In the genomic region with DNA sequence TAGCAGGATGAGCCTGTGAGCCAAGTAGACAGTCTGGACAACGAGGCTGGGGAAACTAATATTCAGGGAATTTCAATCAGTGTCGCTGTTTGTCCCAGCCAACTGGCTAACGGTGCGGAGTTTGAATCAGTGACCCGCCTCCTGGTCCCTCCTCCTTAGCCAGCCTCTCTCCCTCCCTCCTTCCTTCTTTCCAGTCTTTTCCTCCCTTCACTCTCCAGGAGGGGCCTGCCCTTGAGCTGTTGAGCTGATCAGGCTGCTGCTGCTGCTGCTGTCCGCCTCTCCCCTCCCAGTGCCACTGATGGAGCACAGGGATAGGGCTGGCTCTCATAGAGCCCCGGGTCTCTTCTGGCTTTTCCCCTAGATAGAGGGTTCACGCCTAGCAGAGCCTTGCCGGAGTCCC, we compare ENCODE assay signal across 9 mouse cellular contexts. TPM values are rescaled to one million over a fixed set of nuclear protein-coding genes. Genes with fewer than 3 reads are reported as not detected.
DNase-seq lines count a peak whose midpoint lies in the region; ATAC-seq lines count a peak whose summit lies in the region.
"Had no signal": no experiment of that assay in that cellular context is flagged by ENCODE, and none has a peak within 500 bp of the region (broad histone marks: within the 10 kb centered on the region; RNA-seq: fewer than 3 reads in every experiment).

Gene Stard8, plus strand, starts transcription at position 203 of the 400 bp plus-strand sequence.

- peak within 1 kb of the TSS; percentile 8 for H3K4me3 ChIP-seq in neural tube, embryonic 13.5 days
- no peak within 1 kb of the TSS for H3K4me3 ChIP-seq in neural tube, embryonic 15.5 days (replicated peaks)
- peak within 1 kb of the TSS; percentile 32 for H3K4me3 ChIP-seq in stomach, embryonic 16.5 days (replicated peaks; ENCODE audit: low read length)
- no peak within 1 kb of the TSS for H3K4me3 ChIP-seq in midbrain, embryonic 14.5 days (replicated peaks; ENCODE audit: low read depth, low read length)
- H3K4me3 ChIP-seq in hindbrain, embryonic 16.5 days (ENCODE audit: low read length), result no peak within 1 kb of the TSS
- H3K4me3 ChIP-seq: liver, embryonic 13.5 days had no signal

- no peak for DNase-seq in gastrocnemius, postnatal 4 days (ENCODE audit: low spot score in 2 of 2)
- DNase-seq in kidney, postnatal 36 days, result peak; percentile 10 to 22
- DNase-seq in embryo, embryonic 10.5 days (ENCODE audit: low spot score), result no peak
- no peak for DNase-seq in midbrain, embryonic 14.5 days
- DNase-seq: liver, embryonic 13.5 days had no signal

- H3K9me3 ChIP-seq in neural tube, embryonic 13.5 days, result no peaks in the 10 kb centered on the region
- H3K9me3 ChIP-seq in neural tube, embryonic 15.5 days (replicated peaks), result no peaks in the 10 kb centered on the region
- no peaks in the 10 kb centered on the region for H3K9me3 ChIP-seq in stomach, embryonic 16.5 days (replicated peaks; ENCODE audit: control insufficient read depth, low read length)
- no peaks in the 10 kb centered on the region for H3K9me3 ChIP-seq in midbrain, embryonic 14.5 days (ENCODE audit: control insufficient read depth, low read length)
- H3K9me3 ChIP-seq in hindbrain, embryonic 16.5 days (ENCODE audit: control insufficient read depth, low read length), result no peaks in the 10 kb centered on the region
- H3K9me3 ChIP-seq: liver, embryonic 13.5 days had no signal

- no peak within 1 kb of the TSS for H3K4me2 ChIP-seq in neural tube, embryonic 13.5 days
- no peak within 1 kb of the TSS for H3K4me2 ChIP-seq in neural tube, embryonic 15.5 days
- peak within 1 kb of the TSS; percentile 43 for H3K4me2 ChIP-seq in stomach, embryonic 16.5 days (ENCODE audit: low read depth, low read length)
- H3K4me2 ChIP-seq in midbrain, embryonic 14.5 days (ENCODE audit: low read length), result no peak within 1 kb of the TSS
- H3K4me2 ChIP-seq in hindbrain, embryonic 16.5 days (ENCODE audit: low read length), result no peak within 1 kb of the TSS
- H3K4me2 ChIP-seq: liver, embryonic 13.5 days had no signal

- no peak within 1 kb of the TSS for H3K9ac ChIP-seq in neural tube, embryonic 13.5 days
- H3K9ac ChIP-seq in neural tube, embryonic 15.5 days (replicated peaks), result no peak within 1 kb of the TSS
- H3K9ac ChIP-seq in stomach, embryonic 16.5 days (ENCODE audit: low read length), result 0 out of 2 replicates have a peak within 1 kb of the TSS, but pooled peaks have one; percentile 11
- no peak within 1 kb of the TSS for H3K9ac ChIP-seq in midbrain, embryonic 14.5 days (replicated peaks; ENCODE audit: low read length)
- no peak within 1 kb of the TSS for H3K9ac ChIP-seq in hindbrain, embryonic 16.5 days (ENCODE audit: low read depth, low read length)
- H3K9ac ChIP-seq: liver, embryonic 13.5 days had no signal

- 58% methylated on average over 9 of the region's 9 CpGs for WGBS in neural tube, embryonic 13.5 days
- 60% methylated on average over 9 of the region's 9 CpGs for WGBS in neural tube, embryonic 15.5 days
- WGBS in stomach, embryonic 16.5 days, result 40% methylated on average over 9 of the region's 9 CpGs
- WGBS in midbrain, embryonic 14.5 days, result 57% methylated on average over 9 of the region's 9 CpGs
- WGBS in hindbrain, embryonic 16.5 days, result 66% methylated on average over 9 of the region's 9 CpGs

- peaks cover 5% of the 10 kb centered on the region; the same call in 1 of the 2 replicates for H3K27me3 ChIP-seq in neural tube, embryonic 13.5 days
- H3K27me3 ChIP-seq in neural tube, embryonic 15.5 days (replicated peaks), result peaks cover 10% of the 10 kb centered on the region; the same call in 1 of the 2 replicates
- peaks cover 3% of the 10 kb centered on the region; the same call in 1 of the 2 replicates for H3K27me3 ChIP-seq in stomach, embryonic 16.5 days (ENCODE audit: control insufficient read depth, insufficient read depth, low read length)
- H3K27me3 ChIP-seq in midbrain, embryonic 14.5 days (ENCODE audit: control insufficient read depth, insufficient read depth, low read length), result no peaks in the 10 kb centered on the region
- no peaks in the 10 kb centered on the region; the same call in 1 of the 2 replicates for H3K27me3 ChIP-seq in hindbrain, embryonic 16.5 days (replicated peaks; ENCODE audit: control insufficient read depth, insufficient read depth, low read length)

- no peak within 1 kb of the TSS for H3K27ac ChIP-seq in neural tube, embryonic 13.5 days (replicated peaks)
- no peak within 1 kb of the TSS for H3K27ac ChIP-seq in neural tube, embryonic 15.5 days (replicated peaks)
- H3K27ac ChIP-seq in stomach, embryonic 16.5 days (ENCODE audit: low read length), result peak within 1 kb of the TSS; percentile 42; the same call in 1 of the 2 replicates
- H3K27ac ChIP-seq in midbrain, embryonic 14.5 days (replicated peaks; ENCODE audit: low read depth, low read length), result no peak within 1 kb of the TSS
- no peak within 1 kb of the TSS for H3K27ac ChIP-seq in hindbrain, embryonic 16.5 days (ENCODE audit: low read depth, low read length)
- H3K27ac ChIP-seq: liver, embryonic 13.5 days had no signal

- H3K4me1 ChIP-seq in neural tube, embryonic 13.5 days (replicated peaks), result no peaks in the 10 kb centered on the region
- no peaks in the 10 kb centered on the region for H3K4me1 ChIP-seq in neural tube, embryonic 15.5 days
- H3K4me1 ChIP-seq in stomach, embryonic 16.5 days (ENCODE audit: control insufficient read depth, insufficient read depth, low read length), result no peaks in the 10 kb centered on the region
- H3K4me1 ChIP-seq in midbrain, embryonic 14.5 days (ENCODE audit: control insufficient read depth, insufficient read depth, low read length), result no peaks in the 10 kb centered on the region
- H3K4me1 ChIP-seq in hindbrain, embryonic 16.5 days (ENCODE audit: control insufficient read depth, insufficient read depth, low read depth, low read length), result no peaks in the 10 kb centered on the region
- H3K4me1 ChIP-seq: liver, embryonic 13.5 days had no signal

- no peak for ATAC-seq in neural tube, embryonic 13.5 days (ENCODE audit: low read depth)
- ATAC-seq in neural tube, embryonic 15.5 days (ENCODE audit: low FRiP score), result no peak
- ATAC-seq in stomach, embryonic 16.5 days (ENCODE audit: insufficient read depth, low FRiP score), result peak; percentile 77
- no peak for ATAC-seq in midbrain, embryonic 14.5 days (ENCODE audit: low FRiP score, low TSS enrichment)
- ATAC-seq in hindbrain, embryonic 16.5 days, result no peak

- H3K36me3 ChIP-seq in neural tube, embryonic 13.5 days, result no peaks in the 10 kb centered on the region
- no peaks in the 10 kb centered on the region for H3K36me3 ChIP-seq in neural tube, embryonic 15.5 days
- no peaks in the 10 kb centered on the region for H3K36me3 ChIP-seq in stomach, embryonic 16.5 days (ENCODE audit: control insufficient read depth, insufficient read depth, low read length)
- no peaks in the 10 kb centered on the region for H3K36me3 ChIP-seq in midbrain, embryonic 14.5 days (ENCODE audit: control insufficient read depth, insufficient read depth, low read length)
- no peaks in the 10 kb centered on the region for H3K36me3 ChIP-seq in hindbrain, embryonic 16.5 days (ENCODE audit: control insufficient read depth, insufficient read depth, low read length)
- H3K36me3 ChIP-seq: liver, embryonic 13.5 days had no signal

RNA-seq across cellular contexts. Expression of gene Stard8, which starts in this region (rescaled TPM):
- 4.9 and 6.3 TPM in 2 replicates for polyA plus RNA-seq in neural tube, embryonic 13.5 days (2015; fragmentation: Nextera tagmentation; extraction: Ambion mirVana)
- 3.8 and 5.0 TPM in 2 replicates for polyA plus RNA-seq in neural tube, embryonic 15.5 days (2015; fragmentation: Nextera tagmentation; extraction: Ambion mirVana)
- total RNA-seq in gastrocnemius, postnatal 4 days (2021), result 10 to 100 TPM; 46.7 to 47.7 TPM
- 8.5 and 9.9 TPM in 2 replicates for polyA plus RNA-seq in stomach, embryonic 16.5 days (2015; fragmentation: Nextera tagmentation; extraction: Ambion mirVana)
- polyA plus RNA-seq in midbrain, embryonic 14.5 days (2014; fragmentation: Nextera tagmentation; extraction: Ambion mirVana), result 1.5 and 4.8 TPM in 2 replicates
- polyA plus RNA-seq in hindbrain, embryonic 16.5 days (2015; fragmentation: Nextera tagmentation; extraction: Ambion mirVana), result 4.1 and 6.6 TPM in 2 replicates

Comparison
In these comparisons a context has a peak if more than half of its experiments do, and no peak if none do; other contexts are left out.
1. H3K4me3 ChIP-seq: peak in neural tube, embryonic 13.5 days (single experiment) and stomach, embryonic 16.5 days (single experiment); none in neural tube, embryonic 15.5 days (single experiment), midbrain, embryonic 14.5 days (single experiment) and hindbrain, embryonic 16.5 days (single experiment).
2. DNase-seq: peak in kidney, postnatal 36 days (2 of 2); none in gastrocnemius, postnatal 4 days (0 of 2), embryo, embryonic 10.5 days (single experiment) and midbrain, embryonic 14.5 days (single experiment).